Mouse (Mus musculus): ENCODE measurements around the gene A530064D06Rik. TPM values are rescaled to one million over a fixed set of nuclear protein-coding genes. Genes with fewer than 3 reads are reported as not detected.
"Not testable (repeated sequence)": the region's sequence is repeated elsewhere in the genome, so short reads cannot be mapped to it uniquely, and the experiment has no call there.

Gene A530064D06Rik
- not detected in 2 replicates for polyA plus RNA-seq (2014; fragmentation: Nextera tagmentation; extraction: Ambion mirVana)

- H3K9me3 ChIP-seq (replicated peaks; ENCODE audit: control insufficient read depth, low read length); H3K9ac ChIP-seq (ENCODE audit: low read depth, low read length): not testable (repeated sequence)
- 70% methylated on average over 2 of the region's 2 CpGs for WGBS (ENCODE audit: insufficient replicate concordance)
Observed at GRCm38 (mm10) chr17:48167103-48167502, at the start of gene A530064D06Rik. Gene A530064D06Rik, minus strand, starts transcription at chr17:48167275.

GRCm38 (mm10) chr17:48215429-48215828 lies 48.4 kb upstream of the A530064D06Rik start:
- ATAC-seq (replicated peaks; ENCODE audit: insufficient number of reproducible peaks, low FRiP score, low TSS enrichment) = no peak
- H3K4me1 ChIP-seq (ENCODE audit: control insufficient read depth, insufficient read depth, low read length) = no peaks in the 10 kb centered on the region
- no peak overlapping the region for H3K9ac ChIP-seq (ENCODE audit: low read depth, low read length)
- H3K4me2 ChIP-seq = no peak overlapping the region
- WGBS (ENCODE audit: insufficient replicate concordance) = 91% methylated on average over 1 of the region's 1 CpGs
- H3K27me3 ChIP-seq (ENCODE audit: control insufficient read depth, insufficient read depth, low read length) = no peaks in the 10 kb centered on the region
- no peaks in the 10 kb centered on the region for H3K36me3 ChIP-seq (ENCODE audit: control insufficient read depth, insufficient read depth, low read length)
- no peaks in the 10 kb centered on the region for H3K9me3 ChIP-seq (replicated peaks; ENCODE audit: control insufficient read depth, low read length)
- H3K4me3 ChIP-seq (ENCODE audit: low read depth, low read length) = no peak overlapping the region
- no peak overlapping the region for H3K27ac ChIP-seq (ENCODE audit: low read depth, low read length)

More at GRCm38 (mm10) chr17:48167103-48167502, at the start of gene A530064D06Rik:
- H3K27ac ChIP-seq (ENCODE audit: low read depth, low read length); H3K27me3 ChIP-seq (ENCODE audit: control insufficient read depth, insufficient read depth, low read length); H3K4me1 ChIP-seq (ENCODE audit: control insufficient read depth, insufficient read depth, low read length); H3K36me3 ChIP-seq (ENCODE audit: control insufficient read depth, insufficient read depth, low read length); H3K4me2 ChIP-seq; H3K4me3 ChIP-seq (ENCODE audit: low read depth, low read length); ATAC-seq (replicated peaks; ENCODE audit: insufficient number of reproducible peaks, low FRiP score, low TSS enrichment): not testable (repeated sequence)

- Histone ChIP-seq H3K36me3 (ENCODE audit: control insufficient read depth, insufficient read depth, low read length) (no peaks in the 10 kb centered on the region), H3K9me3 (replicated peaks; ENCODE audit: control insufficient read depth, low read length) (no peaks in the 10 kb centered on the region), H3K9ac (ENCODE audit: low read depth, low read length) (no peak overlapping the region), H3K27ac (ENCODE audit: low read depth, low read length) (no peak overlapping the region), H3K27me3 (ENCODE audit: control insufficient read depth, insufficient read depth, low read length) (no peaks in the 10 kb centered on the region), H3K4me2 (no peak overlapping the region), H3K4me3 (ENCODE audit: low read depth, low read length) (no peak overlapping the region), H3K4me1 (ENCODE audit: control insufficient read depth, insufficient read depth, low read length) (no peaks in the 10 kb centered on the region)
- ATAC-seq (replicated peaks; ENCODE audit: insufficient number of reproducible peaks, low FRiP score, low TSS enrichment) = no peak
- 67% methylated on average over 5 of the region's 5 CpGs for WGBS (ENCODE audit: insufficient replicate concordance)
Observed at GRCm38 (mm10) chr17:48213511-48213910, 46.4 kb upstream of the A530064D06Rik start.

- WGBS (ENCODE audit: insufficient replicate concordance) = 89% methylated on average over 12 of the region's 12 CpGs
- Histone ChIP-seq H3K27me3 (ENCODE audit: control insufficient read depth, insufficient read depth, low read length) (no peaks in the 10 kb centered on the region), H3K4me3 (ENCODE audit: low read depth, low read length) (no peak overlapping the region), H3K36me3 (ENCODE audit: control insufficient read depth, insufficient read depth, low read length) (no peaks in the 10 kb centered on the region), H3K4me1 (ENCODE audit: control insufficient read depth, insufficient read depth, low read length) (no peaks in the 10 kb centered on the region), H3K4me2 (no peak overlapping the region), H3K9me3 (replicated peaks; ENCODE audit: control insufficient read depth, low read length) (no peaks in the 10 kb centered on the region), H3K9ac (ENCODE audit: low read depth, low read length) (no peak overlapping the region), H3K27ac (ENCODE audit: low read depth, low read length) (no peak overlapping the region)
- no peak for ATAC-seq (replicated peaks; ENCODE audit: insufficient number of reproducible peaks, low FRiP score, low TSS enrichment)
Observed at GRCm38 (mm10) chr17:48212596-48212995, 45.5 kb upstream of the A530064D06Rik start.

GRCm38 (mm10) chr17:48203086-48203485 lies 36.0 kb upstream of the A530064D06Rik start:
- ATAC-seq (replicated peaks; ENCODE audit: insufficient number of reproducible peaks, low FRiP score, low TSS enrichment) = no peak
- WGBS (ENCODE audit: insufficient replicate concordance) = 88% methylated on average over 12 of the region's 12 CpGs
- no peaks in the 10 kb centered on the region for H3K4me1 ChIP-seq (ENCODE audit: control insufficient read depth, insufficient read depth, low read length)
- H3K27ac ChIP-seq (ENCODE audit: low read depth, low read length) = no peak overlapping the region
- H3K9ac ChIP-seq (ENCODE audit: low read depth, low read length) = no peak overlapping the region
- no peak overlapping the region for H3K4me3 ChIP-seq (ENCODE audit: low read depth, low read length)
- no peaks in the 10 kb centered on the region for H3K27me3 ChIP-seq (ENCODE audit: control insufficient read depth, insufficient read depth, low read length)
- H3K9me3 ChIP-seq (replicated peaks; ENCODE audit: control insufficient read depth, low read length) = peaks cover 2% of the 10 kb centered on the region; the same call in 1 of the 2 replicates
- no peak overlapping the region for H3K4me2 ChIP-seq
- H3K36me3 ChIP-seq (ENCODE audit: control insufficient read depth, insufficient read depth, low read length) = no peaks in the 10 kb centered on the region

- Histone ChIP-seq H3K9ac (ENCODE audit: low read depth, low read length) (no peak overlapping the region), H3K9me3 (replicated peaks; ENCODE audit: control insufficient read depth, low read length) (no peaks in the 10 kb centered on the region), H3K4me1 (ENCODE audit: control insufficient read depth, insufficient read depth, low read length) (no peaks in the 10 kb centered on the region), H3K36me3 (ENCODE audit: control insufficient read depth, insufficient read depth, low read length) (no peaks in the 10 kb centered on the region), H3K27me3 (ENCODE audit: control insufficient read depth, insufficient read depth, low read length) (no peaks in the 10 kb centered on the region), H3K4me3 (ENCODE audit: low read depth, low read length) (no peak overlapping the region), H3K4me2 (no peak overlapping the region), H3K27ac (ENCODE audit: low read depth, low read length) (no peak overlapping the region)
- no peak for ATAC-seq (replicated peaks; ENCODE audit: insufficient number of reproducible peaks, low FRiP score, low TSS enrichment)
- WGBS (ENCODE audit: insufficient replicate concordance) = 66% methylated on average over 2 of the region's 2 CpGs
Observed at GRCm38 (mm10) chr17:48192366-48192765, 25.3 kb upstream of the A530064D06Rik start.

GRCm38 (mm10) chr17:48185252-48185651 lies 18.2 kb upstream of the A530064D06Rik start:
- ATAC-seq (replicated peaks; ENCODE audit: insufficient number of reproducible peaks, low FRiP score, low TSS enrichment) = no peak
- no peak overlapping the region for H3K27ac ChIP-seq (ENCODE audit: low read depth, low read length)
- H3K4me2 ChIP-seq = no peak overlapping the region
- H3K27me3 ChIP-seq (ENCODE audit: control insufficient read depth, insufficient read depth, low read length) = no peaks in the 10 kb centered on the region
- H3K4me3 ChIP-seq (ENCODE audit: low read depth, low read length) = no peak overlapping the region
- H3K9me3 ChIP-seq (replicated peaks; ENCODE audit: control insufficient read depth, low read length) = no peaks in the 10 kb centered on the region
- WGBS (ENCODE audit: insufficient replicate concordance) = 68% methylated on average over 5 of the region's 5 CpGs
- no peaks in the 10 kb centered on the region for H3K4me1 ChIP-seq (ENCODE audit: control insufficient read depth, insufficient read depth, low read length)
- H3K9ac ChIP-seq (ENCODE audit: low read depth, low read length) = no peak overlapping the region
- H3K36me3 ChIP-seq (ENCODE audit: control insufficient read depth, insufficient read depth, low read length) = no peaks in the 10 kb centered on the region

GRCm38 (mm10) chr17:48157382-48158076 lies 9.5 kb downstream of the A530064D06Rik start:
- H3K9ac ChIP-seq (ENCODE audit: low read depth, low read length) = no peak overlapping the region
- H3K4me2 ChIP-seq = no peak overlapping the region
- 48% methylated on average over 1 of the region's 1 CpGs for WGBS (ENCODE audit: insufficient replicate concordance)
- no peaks in the 10 kb centered on the region for H3K4me1 ChIP-seq (ENCODE audit: control insufficient read depth, insufficient read depth, low read length)
- no peaks in the 10 kb centered on the region; the same call in 1 of the 2 replicates for H3K9me3 ChIP-seq (replicated peaks; ENCODE audit: control insufficient read depth, low read length)
- no peak overlapping the region for H3K27ac ChIP-seq (ENCODE audit: low read depth, low read length)
- H3K4me3 ChIP-seq (ENCODE audit: low read depth, low read length) = no peak overlapping the region
- H3K36me3 ChIP-seq (ENCODE audit: control insufficient read depth, insufficient read depth, low read length) = no peaks in the 10 kb centered on the region
- no peak for ATAC-seq (replicated peaks; ENCODE audit: insufficient number of reproducible peaks, low FRiP score, low TSS enrichment)
- no peaks in the 10 kb centered on the region for H3K27me3 ChIP-seq (ENCODE audit: control insufficient read depth, insufficient read depth, low read length)

- no peaks in the 10 kb centered on the region for H3K36me3 ChIP-seq (ENCODE audit: control insufficient read depth, insufficient read depth, low read length)
- 64% methylated on average over 3 of the region's 3 CpGs for WGBS (ENCODE audit: insufficient replicate concordance)
Observed at GRCm38 (mm10) chr17:48146120-48146519, 21.0 kb downstream of the A530064D06Rik start, which contains the start of gene 9830107B12Rik. Gene 9830107B12Rik, minus strand, starts transcription at chr17:48146268.

More at GRCm38 (mm10) chr17:48146120-48146519, 21.0 kb downstream of the A530064D06Rik start, which contains the start of gene 9830107B12Rik:
- H3K9ac ChIP-seq (ENCODE audit: low read depth, low read length) = no peak within 1 kb of the TSS
- H3K4me1 ChIP-seq (ENCODE audit: control insufficient read depth, insufficient read depth, low read length) = no peaks in the 10 kb centered on the region
- H3K4me3 ChIP-seq (ENCODE audit: low read depth, low read length) = no peak within 1 kb of the TSS
- H3K9me3 ChIP-seq (replicated peaks; ENCODE audit: control insufficient read depth, low read length) = no peaks in the 10 kb centered on the region
- no peak for ATAC-seq (replicated peaks; ENCODE audit: insufficient number of reproducible peaks, low FRiP score, low TSS enrichment)
- H3K27ac ChIP-seq (ENCODE audit: low read depth, low read length) = no peak within 1 kb of the TSS
- H3K27me3 ChIP-seq (ENCODE audit: control insufficient read depth, insufficient read depth, low read length) = peaks cover 3% of the 10 kb centered on the region
- no peak within 1 kb of the TSS for H3K4me2 ChIP-seq

Measured in heart, embryonic 11.5 days (tissue).